Mouse (Mus musculus) retina, postnatal 1 day (tissue): ENCODE measurements around the gene Trpc2.
A peak's percentile ranks its signal among the peaks of the same experiment; 100 is the strongest.

Source experiments
- DNase-seq: peaks from one replicate; pipeline ENCODE4 v3.0.0-alpha.2; 2012

The Trpc2 gene

DNA sequence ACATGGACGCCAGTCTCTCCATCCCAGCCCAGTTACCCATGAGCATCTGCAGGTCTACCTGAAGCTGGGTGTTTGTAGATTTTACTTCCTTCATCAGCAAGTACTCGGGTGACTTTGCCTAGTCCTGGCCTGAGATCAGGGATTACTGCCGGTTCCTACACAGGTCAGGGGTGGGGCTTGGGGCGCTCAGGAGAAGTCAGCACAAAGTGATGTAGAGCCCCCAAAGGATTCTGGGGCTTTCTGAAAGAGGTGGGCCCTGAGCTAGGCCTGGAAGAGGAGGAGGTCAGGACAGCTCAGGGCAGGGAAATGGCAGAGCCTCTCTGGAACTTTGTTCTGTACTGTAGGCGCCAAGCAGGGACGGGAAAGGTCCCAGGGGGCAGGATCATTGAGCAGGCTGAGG lies 19.8 kb downstream of the Trpc2 start:
- no peak for DNase-seq

GRCm38 (mm10) chr7:102103555-102103954 lies 20.6 kb downstream of the Trpc2 start:
- no peak for DNase-seq

- DNase-seq: no peak
Observed at GRCm38 (mm10) chr7:102104126-102104525, 21.2 kb downstream of the Trpc2 start.

GRCm38 (mm10) chr7:102106700-102107141 lies 23.8 kb downstream of the Trpc2 start:
- peak; percentile 38 for DNase-seq

DNA sequence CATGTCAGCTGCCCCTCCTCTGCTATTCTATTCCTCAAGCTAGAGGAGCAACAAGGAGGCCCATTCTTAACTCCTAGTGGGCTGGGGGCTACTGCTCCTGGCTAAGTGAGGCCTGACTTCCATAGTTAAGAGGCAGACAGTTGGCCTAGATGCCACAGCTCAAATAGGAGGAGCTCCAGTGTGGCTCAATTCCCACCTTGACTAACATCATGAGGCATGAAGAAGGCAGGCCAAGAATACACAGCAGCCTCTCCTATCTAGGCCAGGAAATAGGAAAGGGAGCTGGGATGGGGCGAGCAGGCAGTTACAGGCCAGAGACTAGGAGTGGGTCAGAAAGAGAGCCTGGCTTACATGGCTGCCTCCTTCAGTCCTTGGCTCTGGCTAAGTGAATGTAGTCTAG lies 25.3 kb downstream of the Trpc2 start:
- peak; percentile 22 for DNase-seq

DNA sequence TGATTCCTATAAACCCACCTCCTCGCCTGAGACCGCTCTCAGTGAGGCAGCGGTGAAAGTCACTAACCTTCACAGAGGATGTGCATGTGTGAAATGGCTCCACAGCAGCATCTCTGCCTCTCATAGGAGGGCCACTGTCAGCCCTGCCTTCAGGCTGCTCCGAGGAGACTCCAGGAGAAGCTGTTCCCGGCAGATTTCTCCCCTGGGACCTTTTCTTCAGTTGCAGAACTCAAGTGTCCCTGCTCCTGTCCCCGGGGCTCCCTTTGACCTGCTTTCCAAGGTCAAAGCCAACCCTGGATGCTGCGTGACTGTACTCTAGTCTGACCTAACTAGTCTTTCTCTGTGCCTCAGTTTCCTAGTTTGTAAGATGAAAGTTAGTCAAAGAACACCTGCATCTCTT lies 26.3 kb downstream of the Trpc2 start, which contains the start of gene Art5:
Art5 (minus strand) TSS at position 319 of the 400 bp plus-strand sequence.
- DNase-seq: no peak

DNA sequence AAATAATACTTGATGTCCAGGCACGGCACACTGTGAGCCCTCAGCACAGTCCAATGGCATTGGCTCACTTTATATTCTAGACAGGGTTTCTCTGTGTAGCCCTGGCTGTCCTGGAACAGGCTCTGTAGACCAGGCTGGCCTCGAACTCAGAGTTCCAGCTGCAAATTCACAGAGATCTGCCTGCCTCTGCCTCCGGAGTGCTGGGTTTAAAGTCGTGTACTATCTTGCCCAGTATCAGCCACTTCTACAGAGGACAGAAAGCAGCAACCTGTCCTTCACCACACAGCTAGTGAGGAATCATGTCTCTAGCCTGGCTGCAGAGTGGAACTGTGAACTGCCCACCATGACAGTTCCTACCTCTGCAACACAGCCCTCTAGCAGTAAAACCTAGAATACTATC lies 26.8 kb downstream of the Trpc2 start:
- no peak for DNase-seq

GRCm38 (mm10) chr7:102113151-102113729 lies 30.3 kb downstream of the Trpc2 start:
- no peak for DNase-seq

DNA sequence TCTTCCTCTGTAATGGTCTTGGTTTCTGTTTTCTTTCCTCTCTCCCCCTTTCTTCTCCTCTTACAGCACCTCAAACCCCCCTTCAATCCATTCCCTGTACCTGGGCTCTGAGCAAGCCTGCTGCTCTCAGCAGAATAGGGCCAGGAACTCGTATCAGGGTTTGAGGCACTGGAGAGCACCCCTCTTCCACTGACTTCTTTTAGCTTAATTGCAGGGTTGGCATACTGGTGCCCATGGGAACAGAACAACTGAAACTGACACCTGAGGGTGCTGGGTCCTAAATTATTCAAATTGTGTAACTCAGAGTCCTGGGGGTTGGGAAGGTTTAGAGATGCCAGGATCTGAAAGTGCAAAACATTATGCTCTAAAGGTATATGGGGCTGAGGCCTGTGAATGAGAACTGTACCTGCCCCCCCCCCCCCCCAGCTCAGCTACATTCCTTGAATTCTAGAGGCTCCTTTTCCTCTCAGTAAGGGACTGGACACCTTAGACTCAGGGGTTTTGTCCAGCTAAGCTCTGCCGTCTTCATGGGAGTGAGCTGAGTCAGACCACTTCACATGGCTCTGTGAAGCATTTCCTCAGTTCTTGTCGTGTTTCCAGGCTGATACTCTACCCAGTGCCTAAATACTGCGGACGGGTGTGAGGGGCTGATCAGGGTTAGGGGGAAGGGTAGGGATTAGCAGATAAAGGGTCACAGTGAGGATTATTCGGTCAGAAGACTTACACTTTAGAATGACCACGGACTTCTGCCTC lies 33.8 kb downstream of the Trpc2 start, which contains the start of gene Chrna10:
Chrna10 (minus strand) TSS at position 250 of the 753 bp plus-strand sequence.
- no peak for DNase-seq

GRCm38 (mm10) chr7:102117382-102117781 lies 34.5 kb downstream of the Trpc2 start:
- DNase-seq: no peak

DNA sequence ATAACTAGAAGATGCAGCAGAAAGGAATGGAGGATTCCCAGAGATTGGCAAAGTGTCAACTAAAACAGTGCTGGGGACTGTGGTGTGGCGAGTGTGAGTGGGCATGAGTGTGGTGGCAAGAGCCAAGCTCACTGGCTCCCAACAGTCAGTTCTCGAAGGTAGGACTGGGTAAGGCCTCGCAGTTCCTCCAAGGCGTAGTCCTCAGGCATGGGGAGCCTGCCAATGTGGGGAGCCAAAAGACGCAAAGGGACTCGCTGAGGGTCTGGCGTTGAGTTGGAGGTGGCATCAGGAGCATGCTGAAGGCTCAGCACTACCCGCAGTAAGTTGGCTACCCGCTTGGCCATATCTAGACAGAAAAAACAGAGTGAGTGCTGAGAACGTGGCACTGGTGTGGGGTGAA lies 37.4 kb downstream of the Trpc2 start:
- DNase-seq: no peak

DNA sequence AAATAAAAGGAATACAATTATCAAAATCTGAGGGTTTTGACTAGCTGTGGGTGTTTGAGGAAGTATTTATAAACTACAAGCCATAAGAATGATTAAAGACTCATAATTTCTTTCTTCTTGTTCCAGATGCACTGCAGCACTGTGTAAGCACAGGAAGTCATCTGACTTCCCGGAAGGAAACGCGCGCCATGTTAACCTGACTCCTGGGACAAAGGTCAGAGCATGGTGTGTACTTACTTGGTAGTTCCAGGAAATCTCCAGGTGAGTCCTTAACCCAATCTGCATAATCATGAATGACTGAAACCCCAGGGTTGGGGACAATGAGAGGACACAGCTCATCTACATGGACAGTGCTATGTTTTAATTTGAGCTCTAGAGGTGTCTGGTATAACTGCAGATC lies 49.5 kb downstream of the Trpc2 start:
- DNase-seq: no peak

DNA sequence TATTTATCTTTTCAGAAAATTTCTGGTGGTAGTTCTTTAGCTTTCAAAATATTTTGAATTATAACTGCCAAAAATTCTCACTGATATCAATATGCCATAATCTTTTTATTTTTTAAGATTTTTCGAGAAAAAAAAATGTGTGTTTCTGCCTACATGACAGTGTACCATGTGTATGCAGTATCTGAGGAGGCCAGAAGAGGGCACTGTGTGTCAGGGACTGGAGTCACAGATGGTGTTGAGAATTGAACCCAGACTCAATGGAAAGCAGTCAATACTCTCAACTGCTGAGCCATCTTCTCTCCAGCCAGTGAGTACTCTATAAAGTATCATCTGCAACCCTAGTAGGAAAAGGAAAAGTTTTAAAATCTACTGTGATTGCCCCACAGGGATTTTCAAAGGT lies 54.5 kb downstream of the Trpc2 start:
- DNase-seq: peak; percentile 44

DNA sequence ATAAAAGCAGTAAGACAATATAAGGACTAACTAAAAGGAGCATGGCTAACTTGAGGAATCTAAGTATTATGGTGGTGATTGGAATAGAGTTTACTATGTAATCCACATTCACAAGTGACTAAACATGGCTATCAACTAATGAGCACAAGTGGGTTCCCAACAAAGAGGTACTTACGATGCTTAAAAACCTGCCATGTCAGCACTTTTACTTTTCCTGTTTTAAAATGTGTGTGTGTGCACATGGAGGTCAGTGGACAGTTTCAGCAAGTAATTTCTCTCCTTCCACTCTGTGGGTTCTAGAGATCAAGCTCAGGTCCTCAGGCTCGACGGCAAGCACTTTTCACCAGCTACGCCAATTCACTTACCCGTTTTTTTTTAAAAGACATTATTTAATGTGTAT lies 55.0 kb downstream of the Trpc2 start:
- DNase-seq: no peak
